Mouse (Mus musculus): ENCODE data around the gene Scd2.
A peak's percentile ranks its signal among the peaks of the same experiment; 100 is the strongest.

DNA sequence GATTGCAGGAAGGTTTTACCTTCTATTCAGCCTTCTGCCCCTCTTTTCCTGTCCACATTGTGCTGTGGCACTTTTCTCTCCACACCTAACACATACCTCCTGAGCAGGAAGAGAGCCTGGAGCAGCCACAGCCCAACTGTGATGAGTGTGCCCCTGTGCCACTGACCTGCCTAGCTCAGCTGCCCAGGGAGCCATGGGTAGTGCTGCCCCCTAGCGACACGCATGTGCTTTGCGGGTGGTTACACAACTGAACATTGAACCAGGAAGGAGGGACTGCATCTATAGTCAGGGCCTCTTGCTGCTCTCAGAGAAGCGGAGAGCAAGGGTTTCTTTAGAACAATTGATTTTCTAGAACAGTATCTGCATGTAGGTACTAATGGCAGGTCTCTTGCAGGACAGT lies 2.3 kb downstream of the Scd2 start:
- TF ChIP-seq CTCF (IDR thresholded peaks at IDR 0.05; ENCODE audit: extremely low read depth, insufficient read depth, low read length): peak; percentile 98
- TF ChIP-seq POLR2A (IDR thresholded peaks at IDR 0.05; ENCODE audit: extremely low read depth, insufficient read depth, low read length): peak; percentile 53; the same call in 1 of the 2 replicates
